Mouse (Mus musculus) heart, postnatal 4 days (tissue): ENCODE data around the gene Pinlyp. TPM values are rescaled to one million over a fixed set of nuclear protein-coding genes. Genes with fewer than 3 reads are reported as not detected.

Experiments used
- DNase-seq: peaks from one replicate; pipeline ENCODE4 v3.0.0; 2021
- total RNA-seq, 2 experiments: library from RNA; stranded (reverse); gene quantifications; 2 replicates each; pipeline ENCODE4 v1.2.3; 2021

Gene Pinlyp
- not detected for total RNA-seq

DNA sequence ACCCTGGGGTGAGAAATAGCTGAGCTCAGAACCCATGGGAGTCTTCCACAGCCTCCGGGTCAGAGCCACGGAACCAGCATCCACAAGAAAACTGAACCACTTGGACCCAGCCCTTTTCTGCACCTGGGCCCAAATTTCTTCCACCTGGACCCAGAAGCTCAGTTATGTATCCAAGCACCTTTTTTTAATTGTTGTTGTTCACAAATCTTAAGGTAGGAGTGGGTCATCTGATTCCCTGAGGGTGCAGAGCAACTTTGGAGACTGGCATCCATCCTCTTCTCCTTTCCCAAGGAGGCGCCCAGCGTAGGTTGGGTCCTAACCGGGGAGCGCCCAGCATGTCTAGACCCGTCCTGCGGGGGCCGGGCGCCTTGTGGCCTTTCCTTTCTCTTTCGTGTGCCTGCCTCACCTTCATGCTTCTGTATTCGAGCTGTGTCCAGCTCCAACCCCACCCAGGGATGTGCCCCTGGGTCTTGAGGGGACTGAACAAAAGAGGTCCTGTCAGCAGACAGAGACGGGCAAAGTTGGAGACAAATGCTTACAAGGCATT, at the start of gene Pinlyp, which contains the start of gene Xrcc1:
Gene Pinlyp, minus strand, starts transcription at position 51 of the 547 bp plus-strand sequence.
Gene Xrcc1, plus strand, starts transcription at position 222 of the 547 bp plus-strand sequence.
- DNase-seq, result peak; percentile 12

- DNase-seq, result no peak
Measured at GRCm38 (mm10) chr7:24595464-24595863, 49.5 kb upstream of the Pinlyp start.

- no peak for DNase-seq
Measured at GRCm38 (mm10) chr7:24594309-24594803, 48.4 kb upstream of the Pinlyp start.

DNA sequence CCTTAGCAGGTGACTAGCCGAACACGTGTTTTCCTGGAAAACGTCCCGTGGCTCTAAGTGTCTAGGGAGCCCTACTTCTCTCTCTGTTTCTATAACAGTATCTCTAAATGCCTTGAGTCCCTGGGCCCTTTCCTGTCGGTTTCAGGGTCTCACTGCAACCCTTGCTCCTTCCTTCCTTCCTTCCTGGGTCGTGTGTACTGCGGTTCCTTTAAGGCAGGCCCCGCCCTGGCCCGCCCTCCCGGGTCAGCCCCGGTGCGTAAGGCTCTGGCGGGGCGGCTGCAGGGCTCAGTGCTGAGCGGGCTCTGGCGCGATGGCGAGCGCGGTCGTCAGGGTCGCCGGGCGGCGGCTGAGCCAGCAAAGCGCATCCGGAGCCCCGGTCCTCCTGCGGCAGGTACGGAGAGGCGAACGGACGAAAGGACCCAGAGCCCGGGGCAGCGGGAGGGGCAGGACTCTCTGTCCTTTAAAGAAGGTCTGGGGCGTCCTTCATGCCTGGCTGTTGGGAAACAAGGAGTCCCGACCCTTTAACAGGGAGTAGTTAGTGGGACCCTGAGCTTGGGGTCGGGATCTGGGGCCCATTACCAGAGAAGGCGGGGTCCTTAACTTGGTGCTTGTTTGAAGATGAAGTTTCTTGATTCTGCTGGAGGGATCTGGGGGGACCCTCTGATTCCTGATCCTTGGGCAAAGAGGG, 47.8 kb upstream of the Pinlyp start:
- DNase-seq, result peak; percentile 77

DNA sequence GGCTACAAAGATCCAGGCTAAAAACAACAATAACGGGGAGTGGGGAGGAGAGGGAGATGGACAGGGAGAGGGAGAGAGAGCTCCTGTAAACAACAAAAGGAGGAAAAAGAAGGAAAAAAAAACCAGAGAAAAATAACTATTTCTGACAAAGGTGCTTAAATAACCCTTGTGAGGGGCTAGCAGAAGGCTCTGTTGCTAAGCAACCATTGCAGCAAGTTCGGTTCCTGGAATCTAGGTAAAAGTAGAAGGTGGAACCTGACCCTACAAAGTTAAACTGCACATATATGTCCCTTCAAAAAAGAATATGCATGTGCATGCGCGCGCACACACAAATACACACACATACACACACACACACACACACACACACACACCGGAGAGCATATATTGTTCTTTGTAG, 46.9 kb upstream of the Pinlyp start:
- DNase-seq, result no peak

DNA sequence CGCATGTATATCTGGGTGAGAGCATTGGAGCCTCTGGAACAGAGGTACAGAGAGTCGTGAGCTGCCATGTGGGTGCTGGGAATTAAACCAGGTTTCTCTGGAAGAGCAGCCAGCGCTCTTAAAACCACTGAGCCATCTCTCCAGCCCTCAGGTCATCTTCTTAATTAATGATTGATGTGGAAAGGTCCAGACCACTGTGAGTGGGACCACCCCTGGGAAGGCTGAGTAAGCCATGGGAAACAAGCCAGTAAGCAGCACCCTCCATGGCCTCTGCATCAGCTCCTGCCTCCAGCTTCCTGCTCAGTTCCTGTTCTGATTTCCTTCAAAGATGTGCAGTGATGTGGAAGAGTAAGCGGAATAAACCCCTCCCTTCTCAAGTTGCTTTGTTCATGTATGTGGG, 46.2 kb upstream of the Pinlyp start:
- DNase-seq, result no peak

DNA sequence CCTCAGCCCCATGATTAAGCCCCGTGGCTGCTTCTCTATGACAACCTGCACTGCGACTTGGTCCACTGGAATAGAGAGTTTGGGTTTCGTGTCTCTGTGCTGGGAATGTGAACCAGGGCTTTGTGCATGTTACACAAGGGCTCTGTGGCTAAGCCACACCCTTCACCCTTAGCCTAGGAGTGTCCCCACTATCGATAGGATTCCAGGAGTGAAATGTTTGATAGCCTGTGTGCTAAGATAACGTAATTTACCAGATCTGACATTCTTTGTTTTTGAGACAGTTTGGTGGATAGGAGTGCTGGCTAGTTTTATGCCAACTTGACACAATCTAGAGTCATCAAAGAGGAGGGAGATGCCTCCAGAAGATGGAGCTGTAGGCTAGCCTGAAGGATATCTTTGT, 45.8 kb upstream of the Pinlyp start:
- DNase-seq, result no peak

GRCm38 (mm10) chr7:24588336-24588735, 42.4 kb upstream of the Pinlyp start:
- peak; percentile 67 for DNase-seq

- peak; percentile 80 for DNase-seq
Measured at GRCm38 (mm10) chr7:24587330-24588105, 41.6 kb upstream of the Pinlyp start, which contains the start of the genes Ethe1 and Zfp575. Gene Ethe1, plus strand, starts transcription at chr7:24587543. Gene Zfp575, minus strand, starts transcription at chr7:24587641.

GRCm38 (mm10) chr7:24586828-24587227, 40.9 kb upstream of the Pinlyp start:
- no peak for DNase-seq

GRCm38 (mm10) chr7:24585995-24586394, 40.1 kb upstream of the Pinlyp start:
- no peak for DNase-seq

DNA sequence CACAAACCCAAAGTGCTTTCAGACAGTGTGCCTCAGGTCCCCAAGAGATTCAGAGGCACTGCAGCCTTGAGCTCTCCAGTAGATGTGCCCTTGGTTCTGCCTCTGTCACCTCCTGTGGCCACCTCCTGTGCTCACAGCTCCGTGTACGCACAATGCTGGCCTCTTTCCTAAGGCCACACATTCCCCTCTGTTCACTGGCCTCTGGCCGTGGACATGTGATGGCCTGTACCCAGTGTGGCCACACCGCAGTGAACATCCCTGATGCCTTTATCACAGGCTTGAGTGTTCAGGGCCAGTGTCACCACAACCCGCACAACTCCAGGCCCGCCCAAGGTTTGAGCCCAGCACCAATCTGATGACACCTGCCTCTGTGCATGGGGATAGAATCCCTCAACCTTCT, 39.0 kb upstream of the Pinlyp start:
- no peak for DNase-seq

- no peak for DNase-seq
Measured at GRCm38 (mm10) chr7:24577811-24578210, 31.9 kb upstream of the Pinlyp start.

- DNase-seq, result no peak
Measured at GRCm38 (mm10) chr7:24574224-24574796, 28.4 kb upstream of the Pinlyp start.

- DNase-seq, result no peak
Measured at GRCm38 (mm10) chr7:24572455-24572854, 26.5 kb upstream of the Pinlyp start.

- DNase-seq, result no peak
Measured at GRCm38 (mm10) chr7:24571071-24571470, 25.2 kb upstream of the Pinlyp start.

GRCm38 (mm10) chr7:24568512-24568911, 22.6 kb upstream of the Pinlyp start:
- DNase-seq, result no peak

GRCm38 (mm10) chr7:24566206-24566605, 20.3 kb upstream of the Pinlyp start:
- no peak for DNase-seq

- DNase-seq, result no peak
Measured at GRCm38 (mm10) chr7:24565627-24566026, 19.7 kb upstream of the Pinlyp start.

DNA sequence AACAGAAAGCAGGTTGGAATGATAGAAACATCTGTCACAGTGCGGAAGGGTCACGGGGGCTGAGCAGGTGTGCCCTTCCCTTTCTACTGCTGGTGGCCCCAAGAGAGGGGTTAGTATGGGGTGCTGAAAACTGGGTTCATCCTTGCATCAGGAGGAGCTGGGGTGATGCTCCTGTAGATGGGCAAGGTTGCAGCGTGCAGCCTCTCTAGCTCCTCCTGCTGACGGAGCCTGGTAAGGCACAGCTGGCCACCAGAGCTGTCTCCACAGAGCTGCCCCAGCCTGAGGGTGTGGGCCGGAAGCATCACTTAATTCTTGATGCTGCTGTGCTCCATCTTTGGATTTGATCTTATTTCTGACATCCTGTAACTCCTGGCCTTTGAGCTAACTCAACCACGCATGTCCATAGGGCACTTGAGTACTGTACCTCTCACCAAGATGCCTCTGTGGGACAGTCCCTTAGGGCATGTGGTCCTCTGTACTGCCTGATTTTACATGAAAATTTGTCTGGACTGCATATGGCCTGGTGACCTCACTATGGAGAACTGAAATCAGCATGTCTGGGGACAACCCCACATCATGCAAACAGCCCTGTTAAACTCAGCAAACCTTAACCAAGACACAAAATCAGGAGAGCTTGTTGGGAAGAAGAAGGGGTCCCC, 18.8 kb upstream of the Pinlyp start:
- DNase-seq, result peak; percentile 85

DNA sequence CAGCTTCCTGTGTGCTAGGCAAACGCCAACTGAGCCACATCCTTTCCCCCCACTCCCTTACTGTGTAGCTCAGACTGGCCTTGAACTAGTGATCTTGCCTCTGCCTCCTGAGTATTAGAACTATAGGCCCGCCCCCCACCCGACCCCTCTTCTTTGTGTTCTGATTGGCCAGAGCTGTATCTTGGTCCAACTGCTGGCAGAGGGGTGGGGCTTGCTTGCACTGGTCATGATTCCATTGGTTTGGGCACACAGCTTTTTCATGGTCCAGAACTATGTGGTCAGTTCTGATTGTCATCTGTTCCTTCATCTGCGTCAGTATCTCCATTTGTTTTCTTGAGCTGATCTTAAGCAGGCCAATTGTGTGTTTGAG, 17.9 kb upstream of the Pinlyp start:
- no peak for DNase-seq

- DNase-seq, result no peak
Measured at GRCm38 (mm10) chr7:24563191-24563836, 17.4 kb upstream of the Pinlyp start.
